ENCODE assay signal across 20 mouse cellular contexts in the genomic region with DNA sequence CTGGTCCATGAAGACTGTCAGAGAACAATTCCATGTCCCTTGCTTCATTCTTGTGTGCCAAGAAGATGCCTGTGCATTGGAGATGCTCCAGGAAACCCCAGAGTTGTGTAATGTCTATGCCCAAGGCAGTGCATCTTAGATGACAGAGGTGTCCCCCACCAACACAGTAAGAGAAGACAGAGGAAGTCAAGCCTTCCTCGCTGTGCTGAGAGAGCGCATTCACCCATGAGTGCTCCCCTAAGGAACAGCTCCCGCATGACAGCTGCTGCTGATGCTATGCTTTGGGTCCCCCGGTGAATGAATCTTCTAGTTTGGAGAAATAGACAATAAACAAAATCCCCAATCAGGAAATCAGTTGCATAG.
A peak's percentile ranks its signal among the peaks of the same experiment; 100 is the strongest.
DNase-seq lines count a peak whose midpoint lies in the region; ATAC-seq and TF ChIP-seq lines count a peak whose summit lies in the region.
"Had no signal": no experiment of that assay in that cellular context is flagged by ENCODE, and none has a peak within 500 bp of the region (broad histone marks: within the 10 kb centered on the region; RNA-seq: fewer than 3 reads in every experiment).

No protein-coding gene starts in this region.

- TF ChIP-seq EP300 in lung, postnatal 0 days (IDR thresholded peaks at IDR 0.05), result no peak

- H3K9ac ChIP-seq in heart, embryonic 11.5 days (ENCODE audit: low read depth, low read length), result no peak overlapping the region
- H3K9ac ChIP-seq in kidney, embryonic 16.5 days (replicated peaks; ENCODE audit: low read length), result no peak overlapping the region
- H3K9ac ChIP-seq in kidney, embryonic 14.5 days (ENCODE audit: low read depth, low read length), result no peak overlapping the region
- H3K9ac ChIP-seq in lung, postnatal 0 days (replicated peaks; ENCODE audit: low read depth), result no peak overlapping the region
- H3K9ac ChIP-seq: embryonic facial prominence, embryonic 15.5 days; limb, embryonic 12.5 days; liver, embryonic 15.5 days had no signal

- no peak overlapping the region for H3K4me3 ChIP-seq in heart, embryonic 10.5 days
- H3K4me3 ChIP-seq in heart, embryonic 11.5 days (ENCODE audit: low read depth, low read length), result no peak overlapping the region
- no peak overlapping the region for H3K4me3 ChIP-seq in kidney, embryonic 16.5 days (ENCODE audit: low read length)
- no peak overlapping the region for H3K4me3 ChIP-seq in kidney, embryonic 14.5 days (ENCODE audit: low read length)
- H3K4me3 ChIP-seq in lung, postnatal 0 days (ENCODE audit: low read depth, low read length), result no peak overlapping the region
- H3K4me3 ChIP-seq: embryonic facial prominence, embryonic 15.5 days; limb, embryonic 12.5 days; liver, embryonic 15.5 days had no signal

- DNase-seq in heart, embryonic 10.5 days (ENCODE audit: low spot score), result no peak
- no peak for DNase-seq in lung, postnatal 0 days (ENCODE audit: low spot score)
- DNase-seq in lung, postnatal 10 days, result no peak
- no peak for DNase-seq in layer of hippocampus, adult 11-12 months (ENCODE audit: low spot score)
- DNase-seq: cerebellum, adult 11-12 months; cerebellum, postnatal 14 days; embryo, embryonic 11 days; right cerebral cortex, postnatal 14 days; spleen, adult 18-20 months; thymus, postnatal 36 days had no signal

- WGBS in heart, embryonic 10.5 days, result 84% methylated on average over 4 of the region's 4 CpGs
- 81% methylated on average over 4 of the region's 4 CpGs for WGBS in heart, embryonic 11.5 days (ENCODE audit: insufficient replicate concordance)
- WGBS in kidney, embryonic 16.5 days, result 71% methylated on average over 4 of the region's 4 CpGs
- WGBS in kidney, embryonic 14.5 days, result 70% methylated on average over 4 of the region's 4 CpGs
- 59% methylated on average over 4 of the region's 4 CpGs for WGBS in lung, postnatal 0 days

- H3K27me3 ChIP-seq in heart, embryonic 10.5 days (ENCODE audit: insufficient read depth, poor library complexity, severe bottlenecking), result no peaks in the 10 kb centered on the region
- H3K27me3 ChIP-seq in heart, embryonic 11.5 days (ENCODE audit: control insufficient read depth, insufficient read depth, low read length), result no peaks in the 10 kb centered on the region
- H3K27me3 ChIP-seq in kidney, embryonic 16.5 days (ENCODE audit: insufficient read depth, low read length), result no peaks in the 10 kb centered on the region
- no peaks in the 10 kb centered on the region for H3K27me3 ChIP-seq in kidney, embryonic 14.5 days (ENCODE audit: control insufficient read depth, insufficient read depth, low read length)
- H3K27me3 ChIP-seq in lung, postnatal 0 days (replicated peaks; ENCODE audit: insufficient read depth, low read length), result no peaks in the 10 kb centered on the region
- H3K27me3 ChIP-seq: CH12.LX; embryonic facial prominence, embryonic 15.5 days; limb, embryonic 12.5 days; liver, embryonic 15.5 days had no signal

- H3K4me1 ChIP-seq in heart, embryonic 10.5 days, result peaks cover 29% of the 10 kb centered on the region
- H3K4me1 ChIP-seq in heart, embryonic 11.5 days (ENCODE audit: control insufficient read depth, insufficient read depth, low read length), result peaks cover 15% of the 10 kb centered on the region
- H3K4me1 ChIP-seq in kidney, embryonic 16.5 days (ENCODE audit: insufficient read depth, low read length), result peaks cover 17% of the 10 kb centered on the region; the same call in 1 of the 2 replicates
- H3K4me1 ChIP-seq in kidney, embryonic 14.5 days (ENCODE audit: control insufficient read depth, insufficient read depth, low read length), result 0 out of 2 replicates have a peak, but pooled peaks cover 8% of the 10 kb centered on the region
- H3K4me1 ChIP-seq in lung, postnatal 0 days (ENCODE audit: insufficient read depth, low read depth, low read length), result no peaks in the 10 kb centered on the region
- H3K4me1 ChIP-seq: liver, embryonic 15.5 days had no signal

- no peak overlapping the region for H3K4me2 ChIP-seq in heart, embryonic 11.5 days
- no peak overlapping the region for H3K4me2 ChIP-seq in kidney, embryonic 16.5 days (replicated peaks; ENCODE audit: low read depth, low read length)
- H3K4me2 ChIP-seq in kidney, embryonic 14.5 days (replicated peaks; ENCODE audit: low read depth, low read length), result no peak overlapping the region
- no peak overlapping the region for H3K4me2 ChIP-seq in lung, postnatal 0 days (replicated peaks; ENCODE audit: low read depth, low read length)
- H3K4me2 ChIP-seq: embryonic facial prominence, embryonic 15.5 days; limb, embryonic 12.5 days; liver, embryonic 15.5 days had no signal

- H3K27ac ChIP-seq in heart, embryonic 10.5 days, result peak overlapping the region; percentile 67
- no peak overlapping the region for H3K27ac ChIP-seq in heart, embryonic 11.5 days (ENCODE audit: low read depth, low read length)
- H3K27ac ChIP-seq in kidney, embryonic 16.5 days (ENCODE audit: low read length), result peak overlapping the region; percentile 19; the same call in 1 of the 2 replicates
- no peak overlapping the region for H3K27ac ChIP-seq in kidney, embryonic 14.5 days (ENCODE audit: low read depth, low read length)
- no peak overlapping the region for H3K27ac ChIP-seq in lung, postnatal 0 days (ENCODE audit: low read length)
- H3K27ac ChIP-seq: embryonic facial prominence, embryonic 15.5 days; limb, embryonic 12.5 days; liver, embryonic 15.5 days had no signal

- H3K9me3 ChIP-seq in heart, embryonic 10.5 days, result no peaks in the 10 kb centered on the region
- no peaks in the 10 kb centered on the region for H3K9me3 ChIP-seq in heart, embryonic 11.5 days (replicated peaks; ENCODE audit: control insufficient read depth, low read length)
- no peaks in the 10 kb centered on the region; the same call in 1 of the 2 replicates for H3K9me3 ChIP-seq in kidney, embryonic 16.5 days (ENCODE audit: low read length)
- no peaks in the 10 kb centered on the region for H3K9me3 ChIP-seq in kidney, embryonic 14.5 days (ENCODE audit: control insufficient read depth, low read length)
- H3K9me3 ChIP-seq in lung, postnatal 0 days (ENCODE audit: low read length), result no peaks in the 10 kb centered on the region
- H3K9me3 ChIP-seq: embryonic facial prominence, embryonic 15.5 days; limb, embryonic 12.5 days; liver, embryonic 15.5 days had no signal

- ATAC-seq in heart, embryonic 11.5 days (replicated peaks; ENCODE audit: insufficient number of reproducible peaks, low FRiP score, low TSS enrichment), result no peak
- ATAC-seq in kidney, embryonic 16.5 days (ENCODE audit: low FRiP score, low TSS enrichment), result no peak
- no peak for ATAC-seq in kidney, embryonic 14.5 days (ENCODE audit: low FRiP score, low TSS enrichment)
- ATAC-seq in lung, postnatal 0 days, result peak; percentile 32
- ATAC-seq: forebrain, embryonic 16.5 days; hindbrain, embryonic 16.5 days; intestine, postnatal 0 days had no signal

- H3K36me3 ChIP-seq in heart, embryonic 10.5 days, result no peaks in the 10 kb centered on the region; the same call in 1 of the 2 replicates
- H3K36me3 ChIP-seq in heart, embryonic 11.5 days (ENCODE audit: control insufficient read depth, insufficient read depth, low read length), result no peaks in the 10 kb centered on the region
- H3K36me3 ChIP-seq in kidney, embryonic 16.5 days (ENCODE audit: insufficient read depth, low read length), result no peaks in the 10 kb centered on the region
- no peaks in the 10 kb centered on the region for H3K36me3 ChIP-seq in kidney, embryonic 14.5 days (ENCODE audit: control insufficient read depth, insufficient read depth, low read length)
- H3K36me3 ChIP-seq in lung, postnatal 0 days (ENCODE audit: insufficient read depth, low read length), result no peaks in the 10 kb centered on the region
- H3K36me3 ChIP-seq: embryonic facial prominence, embryonic 15.5 days; limb, embryonic 12.5 days; liver, embryonic 15.5 days had no signal

- no peak for TF ChIP-seq CTCF in lung, postnatal 0 days (IDR thresholded peaks at IDR 0.05)

Comparison
In these comparisons a context has a peak if more than half of its experiments do, and no peak if none do; other contexts are left out.
1. H3K27ac ChIP-seq: peak in heart, embryonic 10.5 days (single experiment) and kidney, embryonic 16.5 days (single experiment); none in heart, embryonic 11.5 days (single experiment), kidney, embryonic 14.5 days (single experiment) and lung, postnatal 0 days (single experiment).